Mouse (Mus musculus) intestine, postnatal 0 days (tissue): ENCODE data around the gene Zfp609. TPM values are rescaled to one million over a fixed set of nuclear protein-coding genes. Genes with fewer than 3 reads are reported as not detected.

ENCODE experiments used
- ATAC-seq: fragments of 200-750 bp; cut with Nextera tagmentation; 2 replicates; pipeline ENCODE4 v1.8.0; 2017; ENCODE audit warnings: mild to moderate bottlenecking, moderate TSS enrichment, moderate library complexity
- H3K27ac ChIP-seq: fragments of 300-500 bp; sonication (generic); 2 replicates; pipeline ENCODE4 v1.5.1; 2014; ENCODE audit warnings: mild to moderate bottlenecking, low read depth, low read length, moderate library complexity
- H3K27me3 ChIP-seq: fragments of 300-500 bp; sonication (generic); replicated peaks from 2 replicates; pipeline ENCODE4 v1.6.1; 2014; ENCODE audit warnings: low read length, mixed read lengths; ENCODE audit not compliant: control insufficient read depth, insufficient read depth
- H3K36me3 ChIP-seq: fragments of 300-500 bp; sonication (generic); 2 replicates; pipeline ENCODE4 v1.6.1; 2014; ENCODE audit warnings: mild to moderate bottlenecking, moderate library complexity; ENCODE audit not compliant: control insufficient read depth, insufficient read depth
- H3K4me1 ChIP-seq: fragments of 300-500 bp; sonication (generic); replicated peaks from 2 replicates; pipeline ENCODE4 v1.6.1; 2014; ENCODE audit warnings: antibody characterized with exemption, low read length, mixed read lengths; ENCODE audit not compliant: control insufficient read depth, insufficient read depth
- H3K4me2 ChIP-seq: fragments of 300-500 bp; sonication (generic); replicated peaks from 2 replicates; pipeline ENCODE4 v1.6.1; 2014; ENCODE audit warnings: low read depth, mild to moderate bottlenecking, moderate library complexity
- H3K4me3 ChIP-seq: fragments of 300-500 bp; sonication (generic); 2 replicates; pipeline ENCODE4 v1.5.1; 2014; ENCODE audit warnings: low read depth, low read length
- H3K9ac ChIP-seq: fragments of 300-500 bp; sonication (generic); 2 replicates; pipeline ENCODE4 v1.6.1; 2014; ENCODE audit warnings: mild to moderate bottlenecking, low read depth, low read length
- H3K9me3 ChIP-seq: fragments of 300-500 bp; sonication (generic); 2 replicates; pipeline ENCODE4 v1.6.1; 2016; ENCODE audit warnings: mixed run types; ENCODE audit not compliant: control insufficient read depth
- CTCF ChIP-seq: sonication (generic); IDR thresholded peaks from 2 replicates; pipeline ENCODE4 v1.5.1; 2016; ENCODE audit warnings: low read depth, mild to moderate bottlenecking, control low read depth, antibody characterized with exemption, moderate library complexity
- WGBS: fragments of 180-500 bp; shearing (Covaris S2); extraction: QIAGEN DNeasy Blood & Tissue Kit; methylation state at CpG from one replicate; pipeline ENCODE4 v1.1.7; 2014; 5-methylcytosine and 5-hydroxymethylcytosine counted together
- polyA plus RNA-seq: library from polyadenylated mRNA; unstranded; fragments of >200 nt; fragmentation: Nextera tagmentation; extraction: Ambion mirVana; gene quantifications from 2 replicates; pipeline ENCODE4 v1.2.1, GENCODE M21; 2015

Zfp609 gene
- polyA plus RNA-seq, 1 experiment from 2014 or later = 3.1 TPM

- no peaks in the 10 kb centered on the region for H3K9me3 ChIP-seq
- no peaks in the 10 kb centered on the region for H3K27me3 ChIP-seq
- H3K4me1 ChIP-seq = peaks cover 3% of the 10 kb centered on the region; the same call in 1 of the 2 replicates
- no peak overlapping the region for H3K4me3 ChIP-seq
- ATAC-seq = no peak
- H3K27ac ChIP-seq = no peak overlapping the region
- no peak overlapping the region for H3K9ac ChIP-seq
- H3K36me3 ChIP-seq = peaks cover 15% of the 10 kb centered on the region; the same call in 1 of the 2 replicates
- H3K4me2 ChIP-seq = no peak overlapping the region
- TF ChIP-seq CTCF = no peak
These were observed 35.5 kb downstream of the Zfp609 start for GRCm38 (mm10) chr9:65791846-65792245.

GRCm38 (mm10) chr9:65791106-65791505 is 36.3 kb downstream of the Zfp609 start:
- ATAC-seq = no peak
- H3K36me3 ChIP-seq = peaks cover 15% of the 10 kb centered on the region; the same call in 1 of the 2 replicates
- H3K4me3 ChIP-seq = no peak overlapping the region
- H3K27ac ChIP-seq = no peak overlapping the region
- TF ChIP-seq CTCF = no peak
- H3K4me2 ChIP-seq = no peak overlapping the region
- no peak overlapping the region for H3K9ac ChIP-seq
- peaks cover 3% of the 10 kb centered on the region; the same call in 1 of the 2 replicates for H3K4me1 ChIP-seq
- H3K27me3 ChIP-seq = no peaks in the 10 kb centered on the region
- H3K9me3 ChIP-seq = no peaks in the 10 kb centered on the region
- 64% methylated on average over 4 of the region's 4 CpGs for WGBS

GRCm38 (mm10) chr9:65789788-65790187 is 37.6 kb downstream of the Zfp609 start:
- WGBS = 91% methylated on average over 3 of the region's 3 CpGs
- no peak overlapping the region for H3K4me3 ChIP-seq
- peaks cover 12% of the 10 kb centered on the region; the same call in 1 of the 2 replicates for H3K36me3 ChIP-seq
- no peak for ATAC-seq
- no peak overlapping the region for H3K9ac ChIP-seq
- no peaks in the 10 kb centered on the region for H3K9me3 ChIP-seq
- no peak overlapping the region for H3K27ac ChIP-seq
- no peak for TF ChIP-seq CTCF
- H3K4me2 ChIP-seq = no peak overlapping the region
- H3K4me1 ChIP-seq = peaks cover 3% of the 10 kb centered on the region; the same call in 1 of the 2 replicates
- no peaks in the 10 kb centered on the region for H3K27me3 ChIP-seq

GRCm38 (mm10) chr9:65788556-65788955 is 38.8 kb downstream of the Zfp609 start:
- Histone ChIP-seq H3K4me2 (no peak overlapping the region), H3K9me3 (no peaks in the 10 kb centered on the region), H3K36me3 (0 out of 2 replicates have a peak, but pooled peaks cover 5% of the 10 kb centered on the region), H3K9ac (no peak overlapping the region), H3K27me3 (no peaks in the 10 kb centered on the region), H3K27ac (peak overlapping the region; percentile 46; the same call in 1 of the 2 replicates), H3K4me1 (peaks cover 3% of the 10 kb centered on the region; the same call in 1 of the 2 replicates), H3K4me3 (no peak overlapping the region)
- no peak for ATAC-seq
- no peak for TF ChIP-seq CTCF
- 71% methylated on average over 4 of the region's 4 CpGs for whole genome bisulfite sequencing

GRCm38 (mm10) chr9:65787829-65788344 is 39.5 kb downstream of the Zfp609 start:
- ATAC-seq = no peak
- Histone ChIP-seq H3K4me2 (no peak overlapping the region), H3K27ac (peak overlapping the region; percentile 77), H3K4me3 (no peak overlapping the region), H3K9ac (no peak overlapping the region), H3K36me3 (0 out of 2 replicates have a peak, but pooled peaks cover 5% of the 10 kb centered on the region), H3K27me3 (no peaks in the 10 kb centered on the region), H3K9me3 (no peaks in the 10 kb centered on the region), H3K4me1 (peaks cover 3% of the 10 kb centered on the region; the same call in 1 of the 2 replicates)
- WGBS = 64% methylated on average over 4 of the region's 4 CpGs
- TF ChIP-seq CTCF = no peak

- no peaks in the 10 kb centered on the region for H3K9me3 ChIP-seq
- WGBS = 28% methylated on average over 8 of the region's 8 CpGs
- no peaks in the 10 kb centered on the region for H3K27me3 ChIP-seq
- 0 out of 2 replicates have a peak, but pooled peaks cover 5% of the 10 kb centered on the region for H3K36me3 ChIP-seq
- peak overlapping the region; percentile 77 for H3K27ac ChIP-seq
- no peak overlapping the region for H3K4me3 ChIP-seq
- H3K4me1 ChIP-seq = peaks cover 3% of the 10 kb centered on the region; the same call in 1 of the 2 replicates
- TF ChIP-seq CTCF = no peak
- peak; percentile 88 for ATAC-seq
- no peak overlapping the region for H3K9ac ChIP-seq
- peak overlapping the region; percentile 27; the same call in 1 of the 2 replicates for H3K4me2 ChIP-seq
These were observed 40.2 kb downstream of the Zfp609 start for GRCm38 (mm10) chr9:65786885-65787787.
